Mouse (Mus musculus): ENCODE measurements around the gene Zfp72. TPM values are rescaled to one million over a fixed set of nuclear protein-coding genes. Genes with fewer than 3 reads are reported as not detected.

Gene Zfp72
- polyA plus RNA-seq (2014; fragmentation: Illumina TruSeq; extraction: RNeasy Lipid Tissue Mini Kit (QIAGEN cat#74804); ENCODE audit: low read depth, low replicate concordance) = 21.3 TPM

GRCm38 (mm10) chr13:74390371-74390990, at the start of gene Zfp72:
Zfp72 (minus strand) TSS chr13:74390836.

DNA sequence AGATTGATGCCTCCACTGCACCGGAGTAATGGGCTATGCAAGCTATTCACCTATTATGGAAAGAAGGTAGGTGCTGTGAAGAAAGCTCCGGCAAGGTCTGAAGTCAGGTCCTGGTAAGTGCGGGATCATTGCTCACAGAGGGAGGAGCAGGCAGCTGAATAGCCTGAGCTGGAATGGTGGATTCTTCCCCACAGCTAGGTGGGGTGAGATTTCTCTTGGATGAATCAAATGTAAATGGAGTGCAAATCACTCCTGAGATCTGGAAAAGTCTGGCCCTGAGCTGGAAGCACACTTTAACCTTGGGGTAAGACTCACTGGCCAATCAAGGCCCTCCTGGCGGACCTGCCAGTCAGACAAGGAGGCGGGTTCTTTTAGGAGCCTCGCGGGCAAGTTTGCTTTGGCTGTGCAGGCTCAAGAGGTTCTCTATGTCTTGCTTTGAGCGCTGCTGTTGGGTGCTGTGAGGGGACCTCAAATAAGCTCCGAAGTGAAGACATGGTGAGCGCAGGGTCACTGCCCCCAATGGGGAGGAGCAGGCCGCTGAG, 8.7 kb upstream of the Zfp72 start, which contains the start of gene Ftl1-ps1:
Gene Ftl1-ps1, plus strand, starts transcription at position 397 of the 542 bp plus-strand sequence.

DNA sequence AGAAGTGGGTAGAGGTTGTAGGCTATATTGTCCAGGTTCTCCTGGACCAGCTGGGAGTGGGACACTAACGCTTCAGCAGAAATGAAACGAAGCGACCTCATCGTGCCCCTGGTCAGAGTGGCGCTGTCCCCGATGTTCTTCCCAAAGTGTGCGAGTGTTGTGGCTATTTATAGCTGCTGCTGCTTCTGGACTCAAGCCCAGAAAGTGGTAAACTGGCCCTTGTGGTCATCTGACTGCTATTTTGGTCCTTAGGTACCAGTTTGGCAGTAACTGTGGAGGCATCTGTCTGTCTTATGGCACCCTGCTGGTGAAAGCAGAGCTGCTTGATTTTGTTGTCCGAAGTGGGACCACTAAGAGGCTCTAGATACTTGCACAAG, 26.8 kb downstream of the Zfp72 start, which contains the start of gene Lrrc14b:
Gene Lrrc14b, minus strand, starts transcription at position 147 of the 377 bp plus-strand sequence.

GRCm38 (mm10) chr13:74349566-74350434, 40.8 kb downstream of the Zfp72 start, which contains the start of the genes Sdha and Ccdc127:
Sdha (minus strand) TSS chr13:74350280.
Ccdc127 (plus strand) TSS chr13:74350309.

Other genes starting within 250 kb of the Zfp72 start
- gene Exoc3, start 182.1 kb downstream of the Zfp72 start, polyA plus RNA-seq (2014; fragmentation: Illumina TruSeq; extraction: RNeasy Lipid Tissue Mini Kit (QIAGEN cat#74804); ENCODE audit: low read depth, low replicate concordance) = 34.7 TPM
- 0.81 TPM for gene Ahrr, start 98.5 kb downstream of the Zfp72 start, polyA plus RNA-seq (2014; fragmentation: Illumina TruSeq; extraction: RNeasy Lipid Tissue Mini Kit (QIAGEN cat#74804); ENCODE audit: low read depth, low replicate concordance)
- 134 TPM for gene Pdcd6, start 73.3 kb downstream of the Zfp72 start, polyA plus RNA-seq (2014; fragmentation: Illumina TruSeq; extraction: RNeasy Lipid Tissue Mini Kit (QIAGEN cat#74804); ENCODE audit: low read depth, low replicate concordance)
- 637 TPM for gene Sdha, start 40.6 kb downstream of the Zfp72 start, polyA plus RNA-seq (2014; fragmentation: Illumina TruSeq; extraction: RNeasy Lipid Tissue Mini Kit (QIAGEN cat#74804); ENCODE audit: low read depth, low replicate concordance)
- gene Ccdc127, start 40.5 kb downstream of the Zfp72 start, polyA plus RNA-seq (2014; fragmentation: Illumina TruSeq; extraction: RNeasy Lipid Tissue Mini Kit (QIAGEN cat#74804); ENCODE audit: low read depth, low replicate concordance) = 17.9 TPM
- gene Lrrc14b, start 26.8 kb downstream of the Zfp72 start, polyA plus RNA-seq (2014; fragmentation: Illumina TruSeq; extraction: RNeasy Lipid Tissue Mini Kit (QIAGEN cat#74804); ENCODE audit: low read depth, low replicate concordance) = 1.7 TPM
- gene Ftl1-ps1, start 8.9 kb upstream of the Zfp72 start, polyA plus RNA-seq (2014; fragmentation: Illumina TruSeq; extraction: RNeasy Lipid Tissue Mini Kit (QIAGEN cat#74804); ENCODE audit: low read depth, low replicate concordance) = 8.0 TPM
- 47.8 TPM for gene Zfp825, start 103.2 kb upstream of the Zfp72 start, polyA plus RNA-seq (2014; fragmentation: Illumina TruSeq; extraction: RNeasy Lipid Tissue Mini Kit (QIAGEN cat#74804); ENCODE audit: low read depth, low replicate concordance)
- 106 TPM for gene Erap1, start 248.7 kb upstream of the Zfp72 start, polyA plus RNA-seq (2014; fragmentation: Illumina TruSeq; extraction: RNeasy Lipid Tissue Mini Kit (QIAGEN cat#74804); ENCODE audit: low read depth, low replicate concordance)

All from kidney, adult 10 weeks (tissue).